Mouse (Mus musculus): ENCODE data around the gene Serpinf1.

- TF ChIP-seq CTCF (IDR thresholded peaks at IDR 0.05; ENCODE audit: low read depth), result no peak
- TF ChIP-seq EP300 (optimal IDR thresholded peaks at IDR 0.05), result no peak
Measured at GRCm38 (mm10) chr11:75464417-75464816, 41.9 kb upstream of the Serpinf1 start.
